Mouse (Mus musculus): ENCODE measurements around the gene Ppara. TPM values are rescaled to one million over a fixed set of nuclear protein-coding genes. Genes with fewer than 3 reads are reported as not detected.

Gene Ppara
- polyA plus RNA-seq, 1 experiment from 2014 or later: 2.7 TPM

DNA sequence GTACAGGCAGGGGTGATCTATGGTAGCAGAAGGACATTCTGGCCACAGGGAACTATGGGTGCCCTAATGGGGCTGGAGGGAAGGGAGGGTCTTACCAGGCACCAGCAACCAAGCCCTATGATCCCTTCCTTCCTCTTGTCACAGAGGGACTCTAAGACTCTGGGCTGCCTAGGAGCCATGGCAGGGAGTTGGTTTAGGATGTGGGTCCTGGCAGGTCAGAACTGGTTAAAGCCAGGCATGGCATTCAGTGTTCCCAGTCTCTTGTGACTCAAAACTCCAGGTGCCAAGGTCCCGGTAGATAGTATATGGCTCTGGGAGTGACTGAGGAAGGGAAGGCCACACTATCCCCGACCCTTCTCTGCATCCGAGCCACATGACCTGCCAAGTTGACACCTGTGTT lies 41.7 kb upstream of the Ppara start:
- Histone ChIP-seq H3K27ac (ENCODE audit: low read depth) (no peak overlapping the region), H3K36me3 (ENCODE audit: insufficient read depth) (peaks cover 96% of the 10 kb centered on the region), H3K27me3 (ENCODE audit: insufficient read depth, low read length) (no peaks in the 10 kb centered on the region), H3K4me2 (no peak overlapping the region), H3K4me1 (ENCODE audit: insufficient read depth) (peaks cover 2% of the 10 kb centered on the region; the same call in 1 of the 2 replicates), H3K9me3 (ENCODE audit: low read depth, low read length) (no peaks in the 10 kb centered on the region), H3K4me3 (ENCODE audit: low read depth, low read length) (no peak overlapping the region), H3K9ac (no peak overlapping the region)
- no peak for TF ChIP-seq CTCF (IDR thresholded peaks at IDR 0.05; ENCODE audit: low read depth)
- 91% methylated on average over 3 of the region's 3 CpGs for WGBS
- no peak for ATAC-seq (ENCODE audit: insufficient read depth)
- DNase-seq: no peak

DNA sequence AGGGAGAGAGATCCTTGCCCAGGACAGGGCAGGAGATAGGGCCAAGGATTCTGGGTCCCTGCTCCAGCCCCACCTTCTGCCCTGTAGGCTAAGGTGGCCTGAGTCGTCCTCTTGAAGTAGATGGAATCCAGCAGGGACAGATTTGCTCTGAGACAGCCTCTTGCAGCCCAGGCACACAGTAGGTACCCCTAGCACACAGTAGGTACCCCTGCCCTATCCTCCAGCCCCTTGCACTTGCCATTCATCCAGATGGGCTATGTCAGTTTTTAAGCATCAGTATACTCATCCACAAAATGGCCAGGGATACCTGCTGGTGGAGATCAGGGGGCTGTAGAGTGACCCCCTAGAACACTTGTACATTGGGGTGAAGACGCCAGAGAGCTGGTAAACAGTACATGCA lies 41.0 kb upstream of the Ppara start:
- H3K9ac ChIP-seq: no peak overlapping the region
- H3K4me1 ChIP-seq (ENCODE audit: insufficient read depth): no peaks in the 10 kb centered on the region
- H3K27me3 ChIP-seq (ENCODE audit: insufficient read depth, low read length): no peaks in the 10 kb centered on the region
- H3K4me3 ChIP-seq (ENCODE audit: low read depth, low read length): no peak overlapping the region
- no peak for DNase-seq
- no peak overlapping the region for H3K27ac ChIP-seq (ENCODE audit: low read depth)
- H3K9me3 ChIP-seq (ENCODE audit: low read depth, low read length): no peaks in the 10 kb centered on the region
- 86% methylated on average over 2 of the region's 2 CpGs for WGBS
- H3K4me2 ChIP-seq: no peak overlapping the region
- H3K36me3 ChIP-seq (ENCODE audit: insufficient read depth): peaks cover 96% of the 10 kb centered on the region
- no peak for TF ChIP-seq CTCF (IDR thresholded peaks at IDR 0.05; ENCODE audit: low read depth)
- ATAC-seq (ENCODE audit: insufficient read depth): no peak

DNA sequence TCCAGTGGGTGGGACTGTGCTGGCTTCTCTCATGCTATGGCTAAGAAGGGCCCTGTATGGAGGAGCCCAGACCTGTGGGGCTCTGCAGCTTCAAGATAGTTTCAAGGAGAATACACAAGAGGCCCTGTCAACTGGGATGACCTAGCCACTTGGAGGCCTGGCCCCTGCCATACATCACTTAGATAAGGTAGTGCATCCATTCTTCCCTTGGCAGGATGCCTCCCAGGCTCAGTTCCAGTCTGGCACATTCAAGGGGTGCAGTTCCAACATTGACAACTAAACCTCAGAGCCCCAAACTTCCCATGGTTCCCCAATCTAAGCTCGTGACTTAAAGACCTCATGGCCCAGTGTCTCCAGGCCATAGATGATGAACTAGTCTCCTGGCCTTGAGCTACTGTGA lies 40.4 kb upstream of the Ppara start:
- WGBS: 93% methylated on average over 1 of the region's 1 CpGs
- no peaks in the 10 kb centered on the region for H3K4me1 ChIP-seq (ENCODE audit: insufficient read depth)
- no peaks in the 10 kb centered on the region for H3K9me3 ChIP-seq (ENCODE audit: low read depth, low read length)
- peaks cover 97% of the 10 kb centered on the region for H3K36me3 ChIP-seq (ENCODE audit: insufficient read depth)
- no peaks in the 10 kb centered on the region for H3K27me3 ChIP-seq (ENCODE audit: insufficient read depth, low read length)
- TF ChIP-seq CTCF (IDR thresholded peaks at IDR 0.05; ENCODE audit: low read depth): no peak
- H3K27ac ChIP-seq (ENCODE audit: low read depth): no peak overlapping the region
- no peak overlapping the region for H3K4me2 ChIP-seq
- H3K9ac ChIP-seq: no peak overlapping the region
- ATAC-seq (ENCODE audit: insufficient read depth): no peak
- DNase-seq: no peak
- H3K4me3 ChIP-seq (ENCODE audit: low read depth, low read length): no peak overlapping the region

DNA sequence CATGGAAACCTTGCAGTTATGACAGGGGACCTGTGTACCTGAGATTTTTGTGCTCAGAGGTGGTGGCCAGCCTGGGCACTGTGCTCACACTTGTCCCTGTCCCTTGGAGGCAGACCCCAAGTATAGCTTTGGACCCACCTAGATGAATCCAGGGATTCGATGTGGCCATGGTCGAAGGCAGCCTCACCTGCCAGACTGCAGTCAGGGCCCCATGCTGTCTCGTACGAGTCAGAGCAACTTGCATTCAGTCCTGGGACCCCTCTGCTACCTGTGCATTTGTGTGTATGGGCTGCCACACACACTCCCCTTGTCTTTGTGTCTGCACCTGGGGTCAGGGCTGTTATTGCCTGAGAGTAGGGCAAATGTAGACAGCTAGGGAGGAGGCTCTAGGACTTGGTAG lies 39.5 kb upstream of the Ppara start:
- no peak for ATAC-seq (ENCODE audit: insufficient read depth)
- no peak overlapping the region for H3K9ac ChIP-seq
- H3K9me3 ChIP-seq (ENCODE audit: low read depth, low read length): no peaks in the 10 kb centered on the region
- H3K36me3 ChIP-seq (ENCODE audit: insufficient read depth): peaks cover 97% of the 10 kb centered on the region
- no peak for TF ChIP-seq CTCF (IDR thresholded peaks at IDR 0.05; ENCODE audit: low read depth)
- no peaks in the 10 kb centered on the region for H3K4me1 ChIP-seq (ENCODE audit: insufficient read depth)
- H3K27ac ChIP-seq (ENCODE audit: low read depth): no peak overlapping the region
- no peak overlapping the region for H3K4me2 ChIP-seq
- no peak overlapping the region for H3K4me3 ChIP-seq (ENCODE audit: low read depth, low read length)
- no peaks in the 10 kb centered on the region for H3K27me3 ChIP-seq (ENCODE audit: insufficient read depth, low read length)
- 89% methylated on average over 4 of the region's 4 CpGs for WGBS
- DNase-seq: no peak

DNA sequence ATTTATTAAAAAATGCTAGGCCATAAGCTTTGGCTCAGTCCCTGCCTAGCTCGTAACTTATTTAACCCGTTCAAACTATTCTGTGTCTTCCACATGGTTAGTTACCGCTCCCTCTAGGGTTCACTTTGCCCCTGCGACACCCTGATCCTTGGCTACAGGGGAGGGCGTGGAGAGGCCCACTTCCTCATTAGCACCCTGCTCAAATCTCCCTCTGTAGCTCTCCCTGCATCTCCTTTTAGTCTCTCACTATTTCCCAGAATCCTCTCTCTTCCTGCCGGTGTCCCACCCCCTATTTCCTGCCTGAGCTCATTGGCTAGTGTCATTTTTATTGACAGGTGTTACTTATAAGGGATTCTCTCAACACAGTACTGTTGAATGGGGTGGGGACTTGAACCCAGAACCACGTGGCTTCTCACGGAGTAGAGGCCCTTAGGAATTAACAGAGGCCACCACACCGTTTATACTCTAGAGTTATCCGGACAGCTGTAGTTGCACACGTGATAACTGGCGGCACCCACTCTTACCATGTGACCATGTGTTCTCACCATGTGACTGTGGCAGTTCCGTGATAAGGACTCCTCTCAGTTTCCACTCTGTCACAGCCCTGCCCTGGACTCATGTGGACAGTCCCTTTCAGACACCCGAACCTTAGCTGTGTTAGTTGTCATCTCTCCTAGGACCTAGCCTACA lies 36.3 kb upstream of the Ppara start:
- Histone ChIP-seq H3K4me1 (ENCODE audit: insufficient read depth) (no peaks in the 10 kb centered on the region), H3K27me3 (ENCODE audit: insufficient read depth, low read length) (no peaks in the 10 kb centered on the region), H3K4me3 (ENCODE audit: low read depth, low read length) (no peak overlapping the region), H3K9me3 (ENCODE audit: low read depth, low read length) (no peaks in the 10 kb centered on the region), H3K27ac (ENCODE audit: low read depth) (no peak overlapping the region), H3K36me3 (ENCODE audit: insufficient read depth) (peaks cover 99% of the 10 kb centered on the region), H3K4me2 (no peak overlapping the region), H3K9ac (no peak overlapping the region)
- 81% methylated on average over 14 of the region's 14 CpGs for WGBS
- ATAC-seq (ENCODE audit: insufficient read depth) (no peak), DNase-seq (no peak)
- TF ChIP-seq CTCF (IDR thresholded peaks at IDR 0.05; ENCODE audit: low read depth): no peak

DNA sequence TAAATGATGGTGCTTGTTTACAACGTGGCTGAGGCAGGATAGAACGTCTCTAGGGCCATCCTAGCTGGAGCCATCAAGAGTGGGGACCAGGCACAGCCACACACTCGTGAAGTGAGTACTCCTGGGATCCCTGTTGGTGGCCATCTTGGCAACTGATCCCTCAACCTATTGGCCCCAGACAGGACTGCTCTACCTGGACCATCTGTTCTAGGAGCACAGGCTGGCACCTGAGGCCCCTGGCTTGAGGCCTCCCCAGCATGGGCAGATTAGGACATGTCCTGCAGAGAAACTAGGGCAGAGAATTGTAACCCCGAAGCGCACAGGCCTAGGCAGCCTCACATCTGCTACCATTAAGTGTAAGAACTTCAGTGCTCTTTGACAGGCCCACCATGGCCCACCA lies 35.3 kb upstream of the Ppara start:
- 0 out of 2 replicates have a peak overlapping the region, but pooled peaks have one; percentile 30 for H3K27ac ChIP-seq (ENCODE audit: low read depth)
- peaks cover 99% of the 10 kb centered on the region for H3K36me3 ChIP-seq (ENCODE audit: insufficient read depth)

DNA sequence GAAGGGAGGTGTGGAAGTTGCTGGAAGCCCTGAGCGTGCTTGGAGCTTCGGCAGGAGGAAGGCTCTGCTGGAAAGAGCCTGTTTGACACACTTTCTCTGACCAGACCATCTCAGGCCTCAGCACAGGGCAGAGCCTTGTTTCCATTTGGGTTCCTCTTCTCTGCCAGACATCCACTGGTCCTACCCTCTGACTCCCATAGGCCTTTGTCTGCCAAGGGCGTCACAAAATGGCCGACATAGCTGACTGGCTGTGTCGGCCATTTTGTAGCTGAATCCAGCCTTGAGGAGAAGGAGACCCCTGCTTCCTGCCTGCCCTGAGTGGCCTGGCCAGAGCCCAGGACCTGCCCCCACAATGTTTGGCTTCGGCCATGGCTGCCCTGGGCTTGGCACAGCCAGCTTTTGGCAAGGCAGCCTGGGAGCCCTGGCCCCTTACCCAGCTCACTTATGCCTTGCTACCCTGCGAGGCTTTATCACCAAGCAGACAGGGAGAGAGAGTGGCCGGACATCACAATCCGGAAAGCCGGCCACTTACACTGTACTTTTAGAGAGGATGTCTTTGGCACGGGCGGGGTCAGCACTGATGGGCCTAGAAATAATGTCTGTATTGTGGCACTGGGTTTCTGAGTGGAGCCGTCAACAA lies 34.8 kb upstream of the Ppara start:
- Histone ChIP-seq H3K36me3 (ENCODE audit: insufficient read depth) (peaks cover 99% of the 10 kb centered on the region), H3K9ac (no peak overlapping the region), H3K4me1 (ENCODE audit: insufficient read depth) (no peaks in the 10 kb centered on the region), H3K4me2 (no peak overlapping the region), H3K27ac (ENCODE audit: low read depth) (0 out of 2 replicates have a peak overlapping the region, but pooled peaks have one; percentile 30), H3K4me3 (ENCODE audit: low read depth, low read length) (no peak overlapping the region), H3K27me3 (ENCODE audit: insufficient read depth, low read length) (no peaks in the 10 kb centered on the region), H3K9me3 (ENCODE audit: low read depth, low read length) (no peaks in the 10 kb centered on the region)
- ATAC-seq (ENCODE audit: insufficient read depth) (no peak), DNase-seq (no peak)
- 96% methylated on average over 13 of the region's 13 CpGs for WGBS
- no peak for TF ChIP-seq CTCF (IDR thresholded peaks at IDR 0.05; ENCODE audit: low read depth)

More for the DNA sequence above, 35.3 kb upstream of the Ppara start:
- ATAC-seq (ENCODE audit: insufficient read depth) (no peak), DNase-seq (no peak)
- 86% methylated on average over 5 of the region's 5 CpGs for WGBS
- Histone ChIP-seq H3K4me2 (no peak overlapping the region), H3K27me3 (ENCODE audit: insufficient read depth, low read length) (no peaks in the 10 kb centered on the region), H3K9ac (no peak overlapping the region), H3K4me3 (ENCODE audit: low read depth, low read length) (no peak overlapping the region), H3K4me1 (ENCODE audit: insufficient read depth) (no peaks in the 10 kb centered on the region), H3K9me3 (ENCODE audit: low read depth, low read length) (no peaks in the 10 kb centered on the region)
- TF ChIP-seq CTCF (IDR thresholded peaks at IDR 0.05; ENCODE audit: low read depth): no peak

Data from lung, embryonic 14.5 days (tissue).